Mouse (Mus musculus): ENCODE measurements at regions not wholly inside any gene's neighbourhood (a gene's known extent, or its start where the extent isn't known, plus 50 kb on each side); places are given as distances from the start of the nearest gene placed in this dataset.
"Not testable (repeated sequence)": the region's sequence is repeated elsewhere in the genome, so short reads cannot be mapped to it uniquely, and the experiment has no call there.

DNA sequence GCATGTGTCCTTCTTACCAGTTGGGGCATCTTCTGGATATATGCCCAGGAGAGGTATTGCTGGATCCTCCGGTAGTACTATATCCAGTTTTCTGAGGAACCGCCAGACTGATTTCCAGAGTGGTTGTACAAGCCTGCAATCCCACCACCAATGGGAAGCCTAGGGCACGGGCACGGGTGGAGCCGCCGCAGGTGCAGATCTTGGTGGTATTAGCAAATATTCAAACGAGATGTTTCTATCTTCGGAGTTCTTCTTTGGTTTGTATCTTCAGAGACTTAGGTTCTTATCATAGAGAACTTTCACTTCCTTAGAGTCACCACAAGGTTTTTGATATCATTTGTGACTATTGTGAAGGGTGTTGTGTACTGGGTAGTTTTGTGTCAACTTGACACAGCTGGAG, 103.1 kb downstream of the Btbd35f12 start:
- DNase-seq (ENCODE audit: low spot score in 2 of 2) = peak; percentile 0 to 1
- intact Hi-C loops (cut with DNase I) = not testable (repeated sequence)
